Mouse (Mus musculus): ENCODE data around the gene Zfyve19.

Zfyve19 gene

GRCm38 (mm10) chr2:119208344-119209175 is at the start of gene Zfyve19, which contains the start of gene Dnajc17:
Zfyve19 (plus strand) TSS chr2:119208617.
Dnajc17 (minus strand) TSS chr2:119208795.
- peak; percentile 96 for DNase-seq (ENCODE audit: inconsistent ontology term)

GRCm38 (mm10) chr2:119161247-119161646 is 47.2 kb upstream of the Zfyve19 start:
- no peak for DNase-seq (ENCODE audit: inconsistent ontology term)

- no peak for DNase-seq (ENCODE audit: inconsistent ontology term)
These were observed 45.3 kb upstream of the Zfyve19 start for GRCm38 (mm10) chr2:119163135-119163534.

- no peak for DNase-seq (ENCODE audit: inconsistent ontology term)
These were observed 44.4 kb upstream of the Zfyve19 start for GRCm38 (mm10) chr2:119163999-119164398.

GRCm38 (mm10) chr2:119165401-119165800 is 43.0 kb upstream of the Zfyve19 start:
- DNase-seq (ENCODE audit: inconsistent ontology term) = no peak

- DNase-seq (ENCODE audit: inconsistent ontology term) = peak; percentile 84
These were observed 41.2 kb upstream of the Zfyve19 start, which contains the start of gene Gchfr for GRCm38 (mm10) chr2:119166901-119167865. Gchfr (plus strand) TSS chr2:119167773.

GRCm38 (mm10) chr2:119167866-119168256 is 40.6 kb upstream of the Zfyve19 start:
- DNase-seq (ENCODE audit: inconsistent ontology term) = no peak

GRCm38 (mm10) chr2:119170282-119170681 is 38.1 kb upstream of the Zfyve19 start:
- no peak for DNase-seq (ENCODE audit: inconsistent ontology term)

GRCm38 (mm10) chr2:119171574-119171973 is 36.8 kb upstream of the Zfyve19 start:
- DNase-seq (ENCODE audit: inconsistent ontology term) = no peak

- no peak for DNase-seq (ENCODE audit: inconsistent ontology term)
These were observed 36.0 kb upstream of the Zfyve19 start for GRCm38 (mm10) chr2:119172446-119172845.

GRCm38 (mm10) chr2:119172862-119173576 is 35.4 kb upstream of the Zfyve19 start:
- peak; percentile 70 for DNase-seq (ENCODE audit: inconsistent ontology term)

- peak; percentile 91 for DNase-seq (ENCODE audit: inconsistent ontology term)
These were observed 34.3 kb upstream of the Zfyve19 start, which contains the start of gene Gm14137 for GRCm38 (mm10) chr2:119173991-119174651. Gm14137 (plus strand) TSS chr2:119174509.

- no peak for DNase-seq (ENCODE audit: inconsistent ontology term)
These were observed 33.6 kb upstream of the Zfyve19 start for GRCm38 (mm10) chr2:119174866-119175265.

- DNase-seq (ENCODE audit: inconsistent ontology term) = no peak
These were observed 32.8 kb upstream of the Zfyve19 start for GRCm38 (mm10) chr2:119175614-119176013.

GRCm38 (mm10) chr2:119176761-119177160 is 31.7 kb upstream of the Zfyve19 start:
- no peak for DNase-seq (ENCODE audit: inconsistent ontology term)

- DNase-seq (ENCODE audit: inconsistent ontology term) = no peak
These were observed 31.0 kb upstream of the Zfyve19 start for GRCm38 (mm10) chr2:119177384-119177939.

GRCm38 (mm10) chr2:119182914-119183313 is 25.5 kb upstream of the Zfyve19 start:
- DNase-seq (ENCODE audit: inconsistent ontology term) = no peak

GRCm38 (mm10) chr2:119189029-119189710 is 19.2 kb upstream of the Zfyve19 start:
- peak; percentile 78 for DNase-seq (ENCODE audit: inconsistent ontology term)

- no peak for DNase-seq (ENCODE audit: inconsistent ontology term)
These were observed 17.4 kb upstream of the Zfyve19 start for GRCm38 (mm10) chr2:119190969-119191368.

- no peak for DNase-seq (ENCODE audit: inconsistent ontology term)
These were observed 14.3 kb upstream of the Zfyve19 start for GRCm38 (mm10) chr2:119194140-119194539.

All from Muller cell, postnatal 12 days (primary cell).